Mouse (Mus musculus) megakaryocyte-erythroid progenitor cell, adult 5-6 weeks (primary cell): Measurements from ENCODE around the gene Sult1a1. TPM values are rescaled to one million over a fixed set of nuclear protein-coding genes. Genes with fewer than 3 reads are reported as not detected.
A peak's percentile ranks its signal among the peaks of the same experiment; 100 is the strongest.

Experiments
- ATAC-seq: replicated peaks from 2 replicates; pipeline ENCODE4 v1.8.0; 2016; ENCODE audit warnings: mild to moderate bottlenecking, inconsistent platforms; ENCODE audit not compliant: severe bottlenecking, poor library complexity, low FRiP score, low TSS enrichment
- total RNA-seq, 2 experiments: library from RNA; stranded (forward) in 1 of 2; stranded (reverse) in 1 of 2; fragments of 200-1000, 215-1000 nt in 1 of 2; fragments of >200 nt in 1 of 2; fragmentation: Nextera tagmentation in 1 of 2; gene quantifications; 2 replicates each; pipeline ENCODE4 v1.2.3; 2014 to 2017

Gene Sult1a1
- total RNA-seq, 2 experiments from 2014 or later: not detected

GRCm38 (mm10) chr7:126700063-126701015 is 24.1 kb upstream of the Sult1a1 start:
- no peak for ATAC-seq

GRCm38 (mm10) chr7:126697838-126698237 is 21.6 kb upstream of the Sult1a1 start:
- no peak for ATAC-seq

GRCm38 (mm10) chr7:126696886-126697285 is 20.7 kb upstream of the Sult1a1 start:
- no peak for ATAC-seq

- no peak for ATAC-seq
Observed at GRCm38 (mm10) chr7:126696303-126696702, 20.1 kb upstream of the Sult1a1 start.

GRCm38 (mm10) chr7:126695631-126696207 is 19.5 kb upstream of the Sult1a1 start, which contains the start of gene Slx1b:
TSS of gene Slx1b (minus strand) at chr7:126695784.
- ATAC-seq: peak; percentile 91

- ATAC-seq: peak; percentile 76
Observed at GRCm38 (mm10) chr7:126695210-126695611, 19.0 kb upstream of the Sult1a1 start, which contains the start of gene Bola2. TSS of gene Bola2 (plus strand) at chr7:126695401.

GRCm38 (mm10) chr7:126694441-126695051 is 18.3 kb upstream of the Sult1a1 start:
- no peak for ATAC-seq

- ATAC-seq: no peak
Observed at GRCm38 (mm10) chr7:126693781-126694180, 17.5 kb upstream of the Sult1a1 start.

- ATAC-seq: no peak
Observed at GRCm38 (mm10) chr7:126693256-126693655, 17.0 kb upstream of the Sult1a1 start.

GRCm38 (mm10) chr7:126692426-126692825 is 16.2 kb upstream of the Sult1a1 start:
- no peak for ATAC-seq

- no peak for ATAC-seq
Observed at GRCm38 (mm10) chr7:126691676-126692075, 15.4 kb upstream of the Sult1a1 start.

- no peak for ATAC-seq
Observed at GRCm38 (mm10) chr7:126690737-126691136, 14.5 kb upstream of the Sult1a1 start.

GRCm38 (mm10) chr7:126689021-126689420 is 12.8 kb upstream of the Sult1a1 start:
- no peak for ATAC-seq

GRCm38 (mm10) chr7:126688156-126688555 is 11.9 kb upstream of the Sult1a1 start:
- peak; percentile 25; the same call in 1 of the 2 replicates for ATAC-seq

- ATAC-seq: no peak
Observed at GRCm38 (mm10) chr7:126681221-126681620, 5.0 kb upstream of the Sult1a1 start.

- no peak for ATAC-seq
Observed at GRCm38 (mm10) chr7:126679683-126680082, 3.5 kb upstream of the Sult1a1 start.

- no peak for ATAC-seq
Observed at GRCm38 (mm10) chr7:126678545-126679341, 2.5 kb upstream of the Sult1a1 start.

GRCm38 (mm10) chr7:126676631-126677220 is 494 bp upstream of the Sult1a1 start:
- no peak for ATAC-seq

- ATAC-seq: no peak
Observed at GRCm38 (mm10) chr7:126675104-126675503, 1.1 kb downstream of the Sult1a1 start.
